Mouse (Mus musculus): ENCODE data around the gene Nabp1.

DNA sequence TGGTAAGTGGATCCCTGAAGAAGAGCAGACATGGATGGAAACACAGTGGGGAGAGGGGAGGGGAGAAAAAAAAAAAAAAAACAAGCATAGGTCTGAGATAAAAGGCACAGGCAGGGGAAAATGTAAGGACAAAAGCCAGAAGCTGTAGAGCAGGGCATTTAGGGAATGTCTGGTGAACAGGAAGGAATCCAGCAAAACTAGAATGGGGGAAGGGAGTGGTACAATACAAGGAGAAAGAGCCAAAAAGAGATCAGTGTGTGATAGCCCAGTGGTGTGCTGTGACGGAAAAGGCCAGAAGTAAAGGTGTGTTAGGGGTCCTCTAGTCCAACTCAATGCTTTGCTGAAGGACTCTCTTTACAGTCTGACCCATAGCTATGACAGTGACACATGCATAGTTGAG, 8.1 kb upstream of the Nabp1 start:
- TF ChIP-seq CTCF (IDR thresholded peaks at IDR 0.05; ENCODE audit: low read depth) (no peak), EP300 (optimal IDR thresholded peaks at IDR 0.05) (no peak)

Data from stomach, postnatal 0 days (tissue).